Mouse (Mus musculus) urinary bladder, postnatal 0 days (tissue): ENCODE measurements around the gene Htr5a. TPM values are rescaled to one million over a fixed set of nuclear protein-coding genes. Genes with fewer than 3 reads are reported as not detected.

Experiments used
- polyA plus RNA-seq: library from polyadenylated mRNA; unstranded; fragments of >200 nt; fragmentation: Nextera tagmentation; extraction: Ambion mirVana; gene quantifications from 2 replicates; pipeline ENCODE4 v1.2.1, GENCODE M21; 2015

The Htr5a gene
- not detected in 2 replicates for polyA plus RNA-seq

GRCm38 (mm10) chr5:27841701-27842295 is at the start of gene Htr5a:
Gene Htr5a (plus strand): TSS chr5:27842149.

Other genes starting within 250 kb of the Htr5a start
- 8.1 and 8.7 TPM in 2 replicates for gene Paxip1, start 50.5 kb upstream of the Htr5a start, polyA plus RNA-seq
- 89.2 and 167 TPM in 2 replicates for gene Insig1, start 229.2 kb downstream of the Htr5a start, polyA plus RNA-seq